Mouse (Mus musculus) embryo, embryonic 11 days (tissue): Measurements from ENCODE around the gene Zfp781.
"Not testable (repeated sequence)": the region's sequence is repeated elsewhere in the genome, so short reads cannot be mapped to it uniquely, and the experiment has no call there.

Experiments
- DNase-seq: peaks from one replicate; pipeline ENCODE4 v3.0.0-alpha.2; 2015

The Zfp781 gene

GRCm38 (mm10) chr10:81929842-81930743 lies at the start of gene Zfp781:
Gene Zfp781 (minus strand): TSS chr10:81930480.
- DNase-seq = not testable (repeated sequence)

- not testable (repeated sequence) for DNase-seq
Observed at GRCm38 (mm10) chr10:81978365-81979003, 48.2 kb upstream of the Zfp781 start.

GRCm38 (mm10) chr10:81930744-81931118 lies 451 bp upstream of the Zfp781 start:
- not testable (repeated sequence) for DNase-seq

GRCm38 (mm10) chr10:81863409-81864407 lies 66.6 kb downstream of the Zfp781 start, which contains the start of gene Gm32687:
Gene Gm32687 (plus strand): TSS chr10:81863934.
- DNase-seq = not testable (repeated sequence)
